Mouse (Mus musculus): Measurements from ENCODE around the gene Asb12. TPM values are rescaled to one million over a fixed set of nuclear protein-coding genes. Genes with fewer than 3 reads are reported as not detected.
"Not testable (repeated sequence)": the region's sequence is repeated elsewhere in the genome, so short reads cannot be mapped to it uniquely, and the experiment has no call there.

Asb12 gene
- polyA plus RNA-seq (2016; fragmentation: Nextera tagmentation; extraction: Ambion mirVana), result 0.44 TPM in 1 of 2 replicates, not detected in the other

- Histone ChIP-seq H3K27me3 (no peaks in the 10 kb centered on the region), H3K4me1 (replicated peaks) (no peaks in the 10 kb centered on the region), H3K36me3 (no peaks in the 10 kb centered on the region), H3K9ac (replicated peaks) (no peak within 1 kb of the TSS), H3K4me3 (replicated peaks) (no peak within 1 kb of the TSS), H3K9me3 (no peaks in the 10 kb centered on the region), H3K27ac (no peak within 1 kb of the TSS), H3K4me2 (no peak within 1 kb of the TSS)
- no peak for ATAC-seq (ENCODE audit: insufficient number of reproducible peaks, insufficient read depth, low FRiP score, low TSS enrichment, low read depth)
- WGBS, result 82% methylated on average over 2 of the region's 2 CpGs
Observed at GRCm38 (mm10) chrX:95557887-95558286, at the start of gene Asb12, which contains the start of gene Pfn5. Asb12 (minus strand) TSS chrX:95557987. Pfn5 (plus strand) TSS chrX:95558104.

- Histone ChIP-seq H3K27me3 (no peaks in the 10 kb centered on the region), H3K4me1 (replicated peaks) (no peaks in the 10 kb centered on the region), H3K36me3 (no peaks in the 10 kb centered on the region), H3K27ac (no peak overlapping the region), H3K4me3 (replicated peaks) (no peak overlapping the region), H3K9me3 (no peaks in the 10 kb centered on the region), H3K9ac (replicated peaks) (no peak overlapping the region), H3K4me2 (no peak overlapping the region)
- ATAC-seq (ENCODE audit: insufficient number of reproducible peaks, insufficient read depth, low FRiP score, low TSS enrichment, low read depth), result no peak
- WGBS, result 75% methylated on average over 5 of the region's 5 CpGs
Observed at GRCm38 (mm10) chrX:95600609-95601008, 42.8 kb upstream of the Asb12 start.

GRCm38 (mm10) chrX:95554321-95554720, 3.5 kb downstream of the Asb12 start:
- H3K36me3 ChIP-seq, result no peaks in the 10 kb centered on the region
- H3K4me2 ChIP-seq, result no peak overlapping the region
- H3K9me3 ChIP-seq, result no peaks in the 10 kb centered on the region
- H3K27ac ChIP-seq, result no peak overlapping the region
- ATAC-seq (ENCODE audit: insufficient number of reproducible peaks, insufficient read depth, low FRiP score, low TSS enrichment, low read depth), result no peak
- no peaks in the 10 kb centered on the region for H3K27me3 ChIP-seq
- H3K9ac ChIP-seq (replicated peaks), result no peak overlapping the region
- H3K4me1 ChIP-seq (replicated peaks), result no peaks in the 10 kb centered on the region
- no peak overlapping the region for H3K4me3 ChIP-seq (replicated peaks)
- 81% methylated on average over 4 of the region's 4 CpGs for WGBS

- H3K9ac ChIP-seq (replicated peaks); H3K4me2 ChIP-seq; ATAC-seq (ENCODE audit: insufficient number of reproducible peaks, insufficient read depth, low FRiP score, low TSS enrichment, low read depth); H3K4me3 ChIP-seq (replicated peaks); H3K4me1 ChIP-seq (replicated peaks); H3K27me3 ChIP-seq; H3K27ac ChIP-seq; H3K36me3 ChIP-seq; H3K9me3 ChIP-seq: not testable (repeated sequence)
- 94% methylated on average over 2 of the region's 2 CpGs for WGBS
Observed at GRCm38 (mm10) chrX:95535493-95535892, 22.3 kb downstream of the Asb12 start.

- Histone ChIP-seq H3K4me3 (replicated peaks) (no peak overlapping the region), H3K4me2 (no peak overlapping the region), H3K36me3 (no peaks in the 10 kb centered on the region), H3K27ac (no peak overlapping the region), H3K27me3 (peaks cover 4% of the 10 kb centered on the region; the same call in 1 of the 2 replicates), H3K4me1 (replicated peaks) (no peaks in the 10 kb centered on the region), H3K9me3 (no peaks in the 10 kb centered on the region), H3K9ac (replicated peaks) (no peak overlapping the region)
- WGBS, result 76% methylated on average over 2 of the region's 2 CpGs
- ATAC-seq (ENCODE audit: insufficient number of reproducible peaks, insufficient read depth, low FRiP score, low TSS enrichment, low read depth), result no peak
Observed at GRCm38 (mm10) chrX:95525166-95525565, 32.6 kb downstream of the Asb12 start.

GRCm38 (mm10) chrX:95523883-95524282, 33.9 kb downstream of the Asb12 start:
- H3K4me3 ChIP-seq (replicated peaks), result no peak overlapping the region
- H3K27ac ChIP-seq, result no peak overlapping the region
- H3K27me3 ChIP-seq, result peaks cover 4% of the 10 kb centered on the region; the same call in 1 of the 2 replicates
- no peaks in the 10 kb centered on the region for H3K4me1 ChIP-seq (replicated peaks)
- no peak overlapping the region for H3K4me2 ChIP-seq
- H3K36me3 ChIP-seq, result no peaks in the 10 kb centered on the region
- H3K9me3 ChIP-seq, result no peaks in the 10 kb centered on the region
- ATAC-seq (ENCODE audit: insufficient number of reproducible peaks, insufficient read depth, low FRiP score, low TSS enrichment, low read depth), result no peak
- H3K9ac ChIP-seq (replicated peaks), result no peak overlapping the region

GRCm38 (mm10) chrX:95457166-95457565, 100.6 kb downstream of the Asb12 start:
- Histone ChIP-seq H3K27me3 (no peaks in the 10 kb centered on the region), H3K36me3 (no peaks in the 10 kb centered on the region), H3K4me3 (replicated peaks) (no peak overlapping the region), H3K4me1 (replicated peaks) (no peaks in the 10 kb centered on the region), H3K9ac (replicated peaks) (no peak overlapping the region), H3K27ac (no peak overlapping the region), H3K9me3 (no peaks in the 10 kb centered on the region), H3K4me2 (no peak overlapping the region)
- 73% methylated on average over 3 of the region's 3 CpGs for WGBS
- ATAC-seq (ENCODE audit: insufficient number of reproducible peaks, insufficient read depth, low FRiP score, low TSS enrichment, low read depth), result no peak

- H3K4me2 ChIP-seq, result no peak overlapping the region
- H3K27me3 ChIP-seq, result peaks cover 18% of the 10 kb centered on the region; the same call in 1 of the 2 replicates
- H3K9ac ChIP-seq (replicated peaks), result no peak overlapping the region
- H3K36me3 ChIP-seq, result no peaks in the 10 kb centered on the region
- no peaks in the 10 kb centered on the region for H3K4me1 ChIP-seq (replicated peaks)
- no peak overlapping the region for H3K27ac ChIP-seq
- no peaks in the 10 kb centered on the region for H3K9me3 ChIP-seq
- WGBS, result 59% methylated on average over 2 of the region's 2 CpGs
- ATAC-seq (ENCODE audit: insufficient number of reproducible peaks, insufficient read depth, low FRiP score, low TSS enrichment, low read depth), result no peak
- H3K4me3 ChIP-seq (replicated peaks), result no peak overlapping the region
Observed at GRCm38 (mm10) chrX:95445866-95446265, 111.9 kb downstream of the Asb12 start.

- Histone ChIP-seq H3K9me3 (no peaks in the 10 kb centered on the region), H3K4me2 (peak overlapping the region; percentile 46), H3K9ac (replicated peaks) (0 out of 2 replicates have a peak overlapping the region, but pooled peaks have one; percentile 27), H3K4me1 (replicated peaks) (no peaks in the 10 kb centered on the region), H3K27ac (0 out of 2 replicates have a peak overlapping the region, but pooled peaks have one; percentile 50), H3K36me3 (no peaks in the 10 kb centered on the region), H3K4me3 (replicated peaks) (peak overlapping the region; percentile 55), H3K27me3 (peaks cover 18% of the 10 kb centered on the region; the same call in 1 of the 2 replicates)
- 21% methylated on average over 3 of the region's 3 CpGs for WGBS
- ATAC-seq (ENCODE audit: insufficient number of reproducible peaks, insufficient read depth, low FRiP score, low TSS enrichment, low read depth), result no peak
Observed at GRCm38 (mm10) chrX:95445141-95445540, 112.6 kb downstream of the Asb12 start.

- Histone ChIP-seq H3K9ac (replicated peaks) (peak within 1 kb of the TSS; percentile 58), H3K4me3 (replicated peaks) (peak within 1 kb of the TSS; percentile 55), H3K4me2 (peak within 1 kb of the TSS; percentile 58), H3K27me3 (peaks cover 18% of the 10 kb centered on the region; the same call in 1 of the 2 replicates), H3K9me3 (no peaks in the 10 kb centered on the region), H3K27ac (peak within 1 kb of the TSS; percentile 81), H3K4me1 (replicated peaks) (no peaks in the 10 kb centered on the region), H3K36me3 (no peaks in the 10 kb centered on the region)
- ATAC-seq (ENCODE audit: insufficient number of reproducible peaks, insufficient read depth, low FRiP score, low TSS enrichment, low read depth), result peak; percentile 97
- WGBS, result 12% methylated on average over 19 of the region's 19 CpGs
Observed at GRCm38 (mm10) chrX:95444776-95445111, 113.0 kb downstream of the Asb12 start, which contains the start of gene Amer1. Amer1 (minus strand) TSS chrX:95444872.

- Histone ChIP-seq H3K4me1 (replicated peaks) (no peaks in the 10 kb centered on the region), H3K9me3 (no peaks in the 10 kb centered on the region), H3K27ac (peak overlapping the region; percentile 81), H3K4me3 (replicated peaks) (peak overlapping the region; percentile 55), H3K36me3 (no peaks in the 10 kb centered on the region), H3K4me2 (peak overlapping the region; percentile 58), H3K9ac (replicated peaks) (peak overlapping the region; percentile 58), H3K27me3 (peaks cover 22% of the 10 kb centered on the region; the same call in 1 of the 2 replicates)
- 18% methylated on average over 42 of the region's 42 CpGs for WGBS
- peak; percentile 84 for ATAC-seq (ENCODE audit: insufficient number of reproducible peaks, insufficient read depth, low FRiP score, low TSS enrichment, low read depth)
Observed at GRCm38 (mm10) chrX:95443898-95444775, 113.7 kb downstream of the Asb12 start.
